Mouse (Mus musculus): Measurements from ENCODE around the gene Sult1a1. TPM values are rescaled to one million over a fixed set of nuclear protein-coding genes. Genes with fewer than 3 reads are reported as not detected.
"Not testable (repeated sequence)": the region's sequence is repeated elsewhere in the genome, so short reads cannot be mapped to it uniquely, and the experiment has no call there.

The Sult1a1 gene
- polyA plus RNA-seq, 1 experiment: 0.87 TPM

- peaks cover 8% of the 10 kb centered on the region for H3K36me3 ChIP-seq (replicated peaks; ENCODE audit: low read length)
- TF ChIP-seq FLI1 (IDR thresholded peaks at IDR 0.05; ENCODE audit: low read length): no peak
- TF ChIP-seq GATA1 (IDR thresholded peaks at IDR 0.05; ENCODE audit: borderline replicate concordance, low read length): no peak
- no peaks in the 10 kb centered on the region for H3K27me3 ChIP-seq (replicated peaks)
- peaks cover 90% of the 10 kb centered on the region for H3K4me1 ChIP-seq
- H3K4me3 ChIP-seq (replicated peaks): peak overlapping the region; percentile 99
- H3K9me3 ChIP-seq: no peaks in the 10 kb centered on the region
Observed at GRCm38 (mm10) chr7:126648486-126648885, 27.7 kb downstream of the Sult1a1 start.

GRCm38 (mm10) chr7:126645708-126646107, 30.5 kb downstream of the Sult1a1 start:
- Histone ChIP-seq H3K27me3 (replicated peaks) (no peaks in the 10 kb centered on the region), H3K36me3 (replicated peaks; ENCODE audit: low read length) (peaks cover 12% of the 10 kb centered on the region), H3K4me1 (peaks cover 81% of the 10 kb centered on the region), H3K9me3 (no peaks in the 10 kb centered on the region), H3K4me3 (replicated peaks) (no peak overlapping the region)
- TF ChIP-seq GATA1 (IDR thresholded peaks at IDR 0.05; ENCODE audit: borderline replicate concordance, low read length) (no peak), FLI1 (IDR thresholded peaks at IDR 0.05; ENCODE audit: low read length) (no peak)

GRCm38 (mm10) chr7:126644914-126645313, 31.3 kb downstream of the Sult1a1 start:
- no peaks in the 10 kb centered on the region for H3K9me3 ChIP-seq
- TF ChIP-seq FLI1 (IDR thresholded peaks at IDR 0.05; ENCODE audit: low read length): no peak
- no peak for TF ChIP-seq GATA1 (IDR thresholded peaks at IDR 0.05; ENCODE audit: borderline replicate concordance, low read length)
- peaks cover 73% of the 10 kb centered on the region for H3K4me1 ChIP-seq
- H3K4me3 ChIP-seq (replicated peaks): no peak overlapping the region
- no peaks in the 10 kb centered on the region for H3K27me3 ChIP-seq (replicated peaks)
- peaks cover 18% of the 10 kb centered on the region for H3K36me3 ChIP-seq (replicated peaks; ENCODE audit: low read length)

GRCm38 (mm10) chr7:126644345-126644744, 31.9 kb downstream of the Sult1a1 start:
- H3K27me3 ChIP-seq (replicated peaks): no peaks in the 10 kb centered on the region
- peaks cover 24% of the 10 kb centered on the region for H3K36me3 ChIP-seq (replicated peaks; ENCODE audit: low read length)
- H3K9me3 ChIP-seq: no peaks in the 10 kb centered on the region
- H3K4me1 ChIP-seq: peaks cover 69% of the 10 kb centered on the region
- H3K4me3 ChIP-seq (replicated peaks): no peak overlapping the region
- TF ChIP-seq FLI1 (IDR thresholded peaks at IDR 0.05; ENCODE audit: low read length) (no peak), GATA1 (IDR thresholded peaks at IDR 0.05; ENCODE audit: borderline replicate concordance, low read length) (no peak)

GRCm38 (mm10) chr7:126643244-126643617, 33.0 kb downstream of the Sult1a1 start:
- not testable (repeated sequence) for H3K4me3 ChIP-seq (replicated peaks); H3K27me3 ChIP-seq (replicated peaks); H3K9me3 ChIP-seq
- peaks cover 65% of the 10 kb centered on the region for H3K4me1 ChIP-seq
- H3K36me3 ChIP-seq (replicated peaks; ENCODE audit: low read length): peaks cover 33% of the 10 kb centered on the region

DNA sequence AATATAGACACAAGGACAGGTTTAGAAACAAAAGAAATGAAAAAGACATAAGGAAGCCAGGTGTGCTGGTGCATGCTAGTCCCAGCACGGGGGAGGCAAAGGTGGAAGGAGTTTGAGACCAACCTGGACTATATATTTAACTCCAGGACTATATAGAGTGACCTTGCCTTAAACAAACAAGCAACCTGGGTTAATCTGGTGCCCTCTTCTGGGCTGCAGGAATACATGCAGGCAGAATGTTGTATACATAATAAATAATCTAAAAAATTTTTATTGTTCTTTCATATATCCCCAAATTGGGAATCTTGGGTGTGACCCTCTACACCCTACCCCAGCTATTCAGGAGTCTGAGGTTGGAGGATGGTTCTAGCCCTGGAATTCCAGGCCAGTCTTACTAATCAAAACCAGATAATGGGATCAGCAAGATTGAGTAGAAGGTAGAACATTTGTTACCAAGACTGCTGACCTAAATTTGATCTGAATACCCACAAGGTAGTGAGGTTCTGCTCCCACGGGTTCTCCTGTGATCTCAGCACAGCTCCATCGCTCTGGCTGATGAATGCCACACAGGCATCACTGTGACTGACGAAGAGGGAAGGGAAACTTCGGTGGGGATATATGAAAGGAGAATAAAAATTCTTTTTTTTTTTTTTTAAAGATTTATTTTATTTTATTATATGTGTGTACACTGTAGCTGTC, 33.5 kb downstream of the Sult1a1 start:
- peaks cover 34% of the 10 kb centered on the region for H3K36me3 ChIP-seq (replicated peaks; ENCODE audit: low read length)
- TF ChIP-seq GATA1 (IDR thresholded peaks at IDR 0.05; ENCODE audit: borderline replicate concordance, low read length) (no peak), FLI1 (IDR thresholded peaks at IDR 0.05; ENCODE audit: low read length) (no peak)
- no peak overlapping the region for H3K4me3 ChIP-seq (replicated peaks)
- H3K9me3 ChIP-seq: no peaks in the 10 kb centered on the region
- H3K4me1 ChIP-seq: peaks cover 63% of the 10 kb centered on the region
- H3K27me3 ChIP-seq (replicated peaks): no peaks in the 10 kb centered on the region

GRCm38 (mm10) chr7:126636733-126637520, 39.3 kb downstream of the Sult1a1 start:
- no peak for TF ChIP-seq GATA1 (IDR thresholded peaks at IDR 0.05; ENCODE audit: borderline replicate concordance, low read length)
- TF ChIP-seq FLI1 (IDR thresholded peaks at IDR 0.05; ENCODE audit: low read length): no peak
- Histone ChIP-seq H3K27me3 (replicated peaks) (no peaks in the 10 kb centered on the region), H3K36me3 (replicated peaks; ENCODE audit: low read length) (peaks cover 69% of the 10 kb centered on the region), H3K9me3 (no peaks in the 10 kb centered on the region), H3K4me3 (replicated peaks) (no peak overlapping the region), H3K4me1 (peaks cover 61% of the 10 kb centered on the region)

- Histone ChIP-seq H3K27me3 (replicated peaks) (no peaks in the 10 kb centered on the region), H3K36me3 (replicated peaks; ENCODE audit: low read length) (peaks cover 74% of the 10 kb centered on the region), H3K4me1 (peaks cover 72% of the 10 kb centered on the region), H3K4me3 (replicated peaks) (no peak overlapping the region), H3K9me3 (no peaks in the 10 kb centered on the region)
- TF ChIP-seq FLI1 (IDR thresholded peaks at IDR 0.05; ENCODE audit: low read length): no peak
Observed at GRCm38 (mm10) chr7:126635375-126635774, 40.9 kb downstream of the Sult1a1 start.

DNA sequence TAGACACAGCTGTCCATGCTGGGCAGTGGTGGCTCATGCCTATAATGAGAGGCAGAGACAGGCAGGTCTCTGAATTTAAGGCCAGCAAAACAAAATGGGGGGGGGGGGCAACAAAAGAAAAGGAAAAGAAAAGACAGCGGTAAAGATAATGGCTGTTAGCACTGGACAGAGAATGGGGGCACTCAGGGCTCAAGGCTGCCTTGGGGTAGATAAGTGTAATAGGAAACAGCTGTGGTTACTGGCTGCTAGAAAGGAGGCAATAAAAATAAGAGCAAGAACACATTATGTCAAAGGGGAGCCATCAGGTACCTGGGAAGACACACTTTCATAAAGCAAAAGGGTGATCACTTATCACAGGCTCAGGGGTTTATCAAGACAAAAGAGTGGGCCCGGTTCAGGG, 43.8 kb downstream of the Sult1a1 start:
- Histone ChIP-seq H3K4me3 (replicated peaks) (peak overlapping the region; percentile 0), H3K4me1 (peaks cover 91% of the 10 kb centered on the region), H3K36me3 (replicated peaks; ENCODE audit: low read length) (peaks cover 62% of the 10 kb centered on the region), H3K9me3 (no peaks in the 10 kb centered on the region), H3K27me3 (replicated peaks) (no peaks in the 10 kb centered on the region)
- TF ChIP-seq FLI1 (IDR thresholded peaks at IDR 0.05; ENCODE audit: low read length): no peak
- TF ChIP-seq GATA1 (IDR thresholded peaks at IDR 0.05; ENCODE audit: borderline replicate concordance, low read length): 0 out of 3 replicates have a peak, but pooled peaks have one; percentile 39

DNA sequence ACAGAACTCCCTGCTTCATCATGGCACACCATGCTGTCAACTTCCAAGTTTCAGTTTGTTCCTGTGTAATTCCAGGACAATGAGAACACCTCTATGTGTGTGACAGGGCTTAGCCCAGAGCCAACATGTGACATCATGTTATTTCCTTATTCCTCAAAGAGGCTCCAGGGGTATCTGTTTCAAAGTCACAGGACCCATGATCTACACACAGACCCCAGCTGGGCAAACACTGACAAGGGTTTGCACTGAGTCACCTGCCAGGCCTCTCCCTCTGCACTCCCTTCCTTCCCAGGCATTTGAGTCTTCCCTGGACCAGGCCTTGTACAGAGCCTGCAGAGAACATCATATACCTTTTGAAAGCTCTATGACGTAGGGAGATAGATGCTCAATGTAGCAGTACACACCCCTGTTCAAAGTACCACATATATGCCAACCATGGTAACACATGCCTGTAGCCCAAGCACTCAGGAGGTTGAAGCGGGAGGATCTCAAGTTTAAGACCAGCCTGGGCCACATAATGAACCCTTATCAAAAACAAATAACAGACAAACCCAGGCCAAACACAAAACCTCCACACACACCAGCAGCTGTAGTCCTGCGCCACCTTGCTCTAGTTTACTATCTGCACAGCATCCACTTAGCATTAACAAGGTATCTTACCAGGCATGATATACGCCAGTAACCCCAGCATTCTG, 45.3 kb downstream of the Sult1a1 start, which contains the start of gene Nupr1:
Nupr1 (minus strand) TSS at position 38 of the 695 bp plus-strand sequence.
- H3K4me1 ChIP-seq: peaks cover 97% of the 10 kb centered on the region
- peaks cover 61% of the 10 kb centered on the region for H3K36me3 ChIP-seq (replicated peaks; ENCODE audit: low read length)
- no peaks in the 10 kb centered on the region for H3K27me3 ChIP-seq (replicated peaks)
- no peak for TF ChIP-seq GATA1 (IDR thresholded peaks at IDR 0.05; ENCODE audit: borderline replicate concordance, low read length)
- TF ChIP-seq FLI1 (IDR thresholded peaks at IDR 0.05; ENCODE audit: low read length): no peak
- H3K9me3 ChIP-seq: no peaks in the 10 kb centered on the region
- H3K4me3 ChIP-seq (replicated peaks): no peak within 1 kb of the TSS
